Mouse (Mus musculus): Measurements from ENCODE around the gene Ccpg1. TPM values are rescaled to one million over a fixed set of nuclear protein-coding genes. Genes with fewer than 3 reads are reported as not detected.

Ccpg1 gene
- polyA plus RNA-seq, 2 experiments: 3.4 to 7.8 TPM

GRCm38 (mm10) chr9:72949572-72949971 is 35.7 kb upstream of the Ccpg1 start:
- Histone ChIP-seq H3K4me2 (ENCODE audit: low read depth) (no peak overlapping the region), H3K4me1 (replicated peaks; ENCODE audit: control insufficient read depth in 2 of 2, insufficient read depth in 2 of 2, low read length in 1 of 2) (no peaks in the 10 kb centered on the region), H3K27ac (no peak overlapping the region), H3K9me3 (ENCODE audit: control insufficient read depth, low read length) (no peaks in the 10 kb centered on the region), H3K4me3 (ENCODE audit: insufficient read depth in 1 of 2, low read depth in 2 of 2, low read length in 2 of 2) (no peak overlapping the region), H3K36me3 (replicated peaks; ENCODE audit: control insufficient read depth, insufficient read depth, low read depth) (no peaks in the 10 kb centered on the region), H3K9ac (replicated peaks) (no peak overlapping the region), H3K27me3 (ENCODE audit: control insufficient read depth, insufficient read depth, low read length) (no peaks in the 10 kb centered on the region)
- no peak for ATAC-seq (ENCODE audit: insufficient read depth)
- DNase-seq (ENCODE audit: low read depth in 3 of 3, low spot score in 3 of 3): no peak
- TF ChIP-seq CTCF (IDR thresholded peaks at IDR 0.05; ENCODE audit: low read depth): no peak
- TF ChIP-seq EP300 (IDR thresholded peaks at IDR 0.05; ENCODE audit: low read depth): no peak
- 60% methylated on average over 7 of the region's 7 CpGs for WGBS (ENCODE audit: insufficient replicate concordance)

- Histone ChIP-seq H3K9me3 (ENCODE audit: control insufficient read depth, low read length) (no peaks in the 10 kb centered on the region), H3K27me3 (ENCODE audit: control insufficient read depth, insufficient read depth, low read length) (no peaks in the 10 kb centered on the region), H3K4me1 (replicated peaks; ENCODE audit: control insufficient read depth in 2 of 2, insufficient read depth in 2 of 2, low read length in 1 of 2) (peaks cover 0 to 8% of the 10 kb centered on the region in 2 experiments; a peak in 2 of 4 replicates), H3K9ac (replicated peaks) (no peak overlapping the region), H3K36me3 (replicated peaks; ENCODE audit: control insufficient read depth, insufficient read depth, low read depth) (no peaks in the 10 kb centered on the region), H3K4me3 (ENCODE audit: insufficient read depth in 1 of 2, low read depth in 2 of 2, low read length in 2 of 2) (no peak overlapping the region), H3K27ac (no peak overlapping the region), H3K4me2 (ENCODE audit: low read depth) (no peak overlapping the region)
- DNase-seq (ENCODE audit: low read depth in 3 of 3, low spot score in 3 of 3) (no peak), ATAC-seq (ENCODE audit: insufficient read depth) (no peak)
- WGBS (ENCODE audit: insufficient replicate concordance): 30% methylated on average over 2 of the region's 2 CpGs
- TF ChIP-seq EP300 (IDR thresholded peaks at IDR 0.05; ENCODE audit: low read depth) (no peak), CTCF (IDR thresholded peaks at IDR 0.05; ENCODE audit: low read depth) (peak; percentile 51)
These were observed 30.5 kb upstream of the Ccpg1 start for GRCm38 (mm10) chr9:72954746-72955145.

GRCm38 (mm10) chr9:72955546-72955945 is 29.7 kb upstream of the Ccpg1 start:
- no peak overlapping the region for H3K4me2 ChIP-seq (ENCODE audit: low read depth)
- 12% methylated on average over 1 of the region's 1 CpGs for WGBS (ENCODE audit: insufficient replicate concordance)
- TF ChIP-seq EP300 (IDR thresholded peaks at IDR 0.05; ENCODE audit: low read depth): no peak
- TF ChIP-seq CTCF (IDR thresholded peaks at IDR 0.05; ENCODE audit: low read depth): peak; percentile 83
- no peak overlapping the region for H3K4me3 ChIP-seq (ENCODE audit: insufficient read depth in 1 of 2, low read depth in 2 of 2, low read length in 2 of 2)
- H3K36me3 ChIP-seq (replicated peaks; ENCODE audit: control insufficient read depth, insufficient read depth, low read depth): no peaks in the 10 kb centered on the region
- no peak overlapping the region for H3K9ac ChIP-seq (replicated peaks)
- ATAC-seq (ENCODE audit: insufficient read depth) (no peak), DNase-seq (ENCODE audit: low read depth in 3 of 3, low spot score in 3 of 3) (peak in 1 of 3 experiments; percentile 20)
- H3K27me3 ChIP-seq (ENCODE audit: control insufficient read depth, insufficient read depth, low read length): no peaks in the 10 kb centered on the region
- H3K9me3 ChIP-seq (ENCODE audit: control insufficient read depth, low read length): no peaks in the 10 kb centered on the region
- peaks cover 0 to 8% of the 10 kb centered on the region in 2 experiments; a peak in 2 of 4 replicates for H3K4me1 ChIP-seq (replicated peaks; ENCODE audit: control insufficient read depth in 2 of 2, insufficient read depth in 2 of 2, low read length in 1 of 2)
- no peak overlapping the region for H3K27ac ChIP-seq

DNA sequence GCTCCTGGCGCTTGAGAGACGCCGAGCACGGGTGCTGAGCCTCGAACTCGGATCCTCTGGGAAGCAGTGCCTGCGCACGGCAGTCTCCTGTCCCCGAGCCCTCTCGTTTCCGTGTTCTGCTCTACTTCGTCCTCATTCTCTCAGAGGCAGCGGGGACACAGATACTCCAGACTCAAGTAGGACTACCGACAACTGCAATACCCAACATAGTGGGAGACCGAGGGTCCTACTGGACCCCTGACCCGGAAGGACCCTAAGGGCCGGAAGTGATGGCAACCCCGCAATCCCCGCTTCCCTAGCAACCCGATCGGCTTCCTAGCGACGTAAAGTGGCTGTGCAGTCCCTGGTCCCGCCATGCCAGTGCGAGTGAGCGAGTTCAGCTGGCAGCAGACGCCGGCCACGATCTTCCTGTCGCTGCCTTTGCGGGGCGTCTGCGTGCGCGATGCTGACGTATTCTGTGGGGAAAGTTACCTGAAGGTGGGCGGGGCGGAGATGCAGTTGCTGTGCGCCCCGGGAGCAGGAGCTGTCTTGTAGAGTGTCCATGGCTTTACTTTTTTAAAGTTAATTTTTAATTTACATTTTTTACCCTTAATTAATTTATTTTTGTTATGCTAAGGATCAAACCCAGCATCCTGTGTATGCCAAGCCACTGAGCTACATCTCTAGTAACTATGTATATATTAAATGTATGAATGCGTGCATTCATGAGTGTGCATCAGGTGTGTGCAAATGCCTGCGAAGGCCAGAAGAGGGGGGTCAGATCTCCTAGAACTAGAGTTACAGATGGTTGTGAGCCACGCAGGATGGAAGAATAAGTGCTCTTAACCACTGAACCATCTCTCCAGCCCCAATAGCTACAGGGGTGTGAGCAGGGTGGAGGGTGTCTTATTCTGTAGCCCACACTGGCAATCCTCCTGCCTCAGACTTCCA is 26.4 kb upstream of the Ccpg1 start, which contains the start of the genes Dyx1c1 and Gm44503:
Gene Dyx1c1, plus strand, starts transcription at position 265 of the 930 bp plus-strand sequence.
Gene Gm44503, plus strand, starts transcription at position 332 of the 930 bp plus-strand sequence.
- Histone ChIP-seq H3K4me1 (replicated peaks; ENCODE audit: control insufficient read depth in 2 of 2, insufficient read depth in 2 of 2, low read length in 1 of 2) (peaks cover 0 to 11% of the 10 kb centered on the region in 2 experiments; a peak in 2 of 4 replicates), H3K36me3 (replicated peaks; ENCODE audit: control insufficient read depth, insufficient read depth, low read depth) (no peaks in the 10 kb centered on the region), H3K4me2 (ENCODE audit: low read depth) (peak within 1 kb of the TSS; percentile 72), H3K4me3 (ENCODE audit: insufficient read depth in 1 of 2, low read depth in 2 of 2, low read length in 2 of 2) (peak within 1 kb of the TSS; percentile 71 to 97), H3K27me3 (ENCODE audit: control insufficient read depth, insufficient read depth, low read length) (no peaks in the 10 kb centered on the region), H3K9me3 (ENCODE audit: control insufficient read depth, low read length) (no peaks in the 10 kb centered on the region), H3K9ac (replicated peaks) (peak within 1 kb of the TSS; percentile 56), H3K27ac (no peak within 1 kb of the TSS)
- 3% methylated on average over 43 of the region's 43 CpGs for WGBS (ENCODE audit: insufficient replicate concordance)
- peak; percentile 42 to 52 (median 46) for DNase-seq (ENCODE audit: low read depth in 3 of 3, low spot score in 3 of 3)
- ATAC-seq (ENCODE audit: insufficient read depth): peak; percentile 67
- TF ChIP-seq EP300 (IDR thresholded peaks at IDR 0.05; ENCODE audit: low read depth) (no peak), CTCF (IDR thresholded peaks at IDR 0.05; ENCODE audit: low read depth) (peak; percentile 12; the same call in 1 of the 2 replicates)

DNA sequence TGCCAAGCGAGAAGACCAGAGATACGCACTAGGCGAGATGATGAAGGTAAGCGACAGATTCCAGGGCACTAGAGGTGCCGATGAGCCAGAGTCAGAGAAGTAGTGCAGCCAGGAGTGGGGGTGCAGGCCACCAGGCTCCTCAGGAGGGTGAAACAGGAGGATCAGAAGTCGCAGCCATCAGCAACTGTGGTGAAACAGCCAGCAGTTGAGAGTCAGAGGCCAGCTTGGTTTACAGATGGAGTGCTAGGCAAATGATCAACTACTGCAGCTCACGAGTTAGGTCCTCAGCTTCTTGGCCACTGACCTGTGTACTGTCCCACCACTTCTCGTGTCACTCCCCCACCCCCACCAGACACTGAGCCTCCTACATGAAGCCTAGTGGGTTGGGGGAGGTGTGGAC is 23.9 kb upstream of the Ccpg1 start:
- Histone ChIP-seq H3K9ac (replicated peaks) (no peak overlapping the region), H3K4me2 (ENCODE audit: low read depth) (no peak overlapping the region), H3K27me3 (ENCODE audit: control insufficient read depth, insufficient read depth, low read length) (no peaks in the 10 kb centered on the region), H3K27ac (no peak overlapping the region), H3K4me1 (replicated peaks; ENCODE audit: control insufficient read depth in 2 of 2, insufficient read depth in 2 of 2, low read length in 1 of 2) (peaks cover 0 to 11% of the 10 kb centered on the region in 2 experiments; a peak in 2 of 4 replicates), H3K9me3 (ENCODE audit: control insufficient read depth, low read length) (no peaks in the 10 kb centered on the region), H3K36me3 (replicated peaks; ENCODE audit: control insufficient read depth, insufficient read depth, low read depth) (no peaks in the 10 kb centered on the region), H3K4me3 (ENCODE audit: insufficient read depth in 1 of 2, low read depth in 2 of 2, low read length in 2 of 2) (no peak overlapping the region)
- WGBS (ENCODE audit: insufficient replicate concordance): 63% methylated on average over 8 of the region's 8 CpGs
- no peak for TF ChIP-seq EP300 (IDR thresholded peaks at IDR 0.05; ENCODE audit: low read depth)
- TF ChIP-seq CTCF (IDR thresholded peaks at IDR 0.05; ENCODE audit: low read depth): no peak
- DNase-seq (ENCODE audit: low read depth in 3 of 3, low spot score in 3 of 3) (no peak), ATAC-seq (ENCODE audit: insufficient read depth) (no peak)

Data from liver, embryonic 14.5 days (tissue).